Mouse (Mus musculus) lung, postnatal 0 days (tissue): ENCODE measurements around the gene Rnf150.

ENCODE experiments used
- CTCF ChIP-seq: IDR thresholded peaks from 2 replicates; pipeline ENCODE4 v1.5.1; 2016; ENCODE audit warnings: antibody characterized with exemption, mild to moderate bottlenecking
- EP300 ChIP-seq: IDR thresholded peaks from 2 replicates; pipeline ENCODE4 v1.6.1; 2016; ENCODE audit warnings: antibody characterized with exemption, mild to moderate bottlenecking, control low read depth

- no peak for TF ChIP-seq CTCF
- no peak for TF ChIP-seq EP300
Measured at GRCm38 (mm10) chr8:83082251-83082650, 219.1 kb downstream of the Rnf150 start.
